Mouse (Mus musculus) ES-E14 (cell line): ENCODE measurements at regions not wholly inside any gene's neighbourhood (a gene's known extent, or its start where the extent isn't known, plus 50 kb on each side); places are given as distances from the start of the nearest gene placed in this dataset.

Source experiments
- CHD2 ChIP-seq: IDR thresholded peaks from 2 replicates; pipeline ENCODE4 v1.6.1; 2014; ENCODE audit warnings: mild to moderate bottlenecking, low read depth, low read length, inconsistent platforms
- HCFC1 ChIP-seq: IDR thresholded peaks from 2 replicates; pipeline ENCODE4 v1.6.1; 2012; ENCODE audit warnings: low read length, inconsistent platforms, borderline replicate concordance; ENCODE audit not compliant: insufficient read depth
- ZNF384 ChIP-seq: IDR thresholded peaks from 2 replicates; pipeline ENCODE4 v1.6.1; 2012; ENCODE audit warnings: low read depth, low read length, inconsistent platforms

DNA sequence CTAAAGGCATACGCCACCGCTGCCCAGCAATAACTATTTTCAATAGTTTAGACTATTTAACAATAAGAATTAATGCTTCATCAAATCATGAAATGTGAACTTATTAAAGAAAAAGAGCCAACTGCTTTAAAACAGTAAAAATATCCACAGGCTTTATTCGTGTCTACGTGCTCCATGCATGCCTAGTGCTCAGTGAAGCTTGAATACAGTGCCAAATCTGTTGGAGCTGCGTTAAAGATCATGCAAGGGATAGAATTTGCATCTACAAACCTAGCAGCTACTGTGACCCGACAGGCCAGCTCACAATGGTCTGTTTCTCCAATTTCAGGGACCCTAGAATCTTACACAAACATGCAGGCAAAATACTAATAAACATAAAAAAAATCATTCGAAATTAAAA lies 1147.3 kb upstream of the Flrt2 start:
- TF ChIP-seq HCFC1 (no peak), ZNF384 (no peak), CHD2 (no peak)
